Mouse (Mus musculus) megakaryocyte, embryonic 14.5 days (primary cell): Measurements from ENCODE around the gene Map4k2.

Source experiments
- FLI1 ChIP-seq: IDR thresholded peaks from 2 replicates; pipeline ENCODE4 v1.6.1; 2012; ENCODE audit warnings: low read length, inconsistent platforms, mixed read lengths
- GATA1 ChIP-seq: IDR thresholded peaks from 3 replicates; pipeline ENCODE4 v1.6.1; 2012; ENCODE audit warnings: mixed read lengths, low read length, inconsistent platforms, borderline replicate concordance

GRCm38 (mm10) chr19:6401131-6401815, 60.3 kb downstream of the Map4k2 start:
- TF ChIP-seq GATA1 (no peak), FLI1 (no peak)
